Mouse (Mus musculus) embryo, embryonic 10 days (tissue): ENCODE measurements at regions not wholly inside any gene's neighbourhood (a gene's known extent, or its start where the extent isn't known, plus 50 kb on each side); places are given as distances from the start of the nearest gene placed in this dataset.
"Not testable (repeated sequence)": the region's sequence is repeated elsewhere in the genome, so short reads cannot be mapped to it uniquely, and the experiment has no call there.

ENCODE experiments used
- DNase-seq: peaks from one replicate; pipeline ENCODE4 v3.0.0-alpha.2; 2015; ENCODE audit warnings: low spot score

- DNase-seq, result no peak
Measured at GRCm38 (mm10) chrX:92981141-92981540, 305.1 kb upstream of the Arx start.

- DNase-seq, result peak; percentile 14
Measured at GRCm38 (mm10) chrX:93002236-93002976, 283.8 kb upstream of the Arx start.

DNA sequence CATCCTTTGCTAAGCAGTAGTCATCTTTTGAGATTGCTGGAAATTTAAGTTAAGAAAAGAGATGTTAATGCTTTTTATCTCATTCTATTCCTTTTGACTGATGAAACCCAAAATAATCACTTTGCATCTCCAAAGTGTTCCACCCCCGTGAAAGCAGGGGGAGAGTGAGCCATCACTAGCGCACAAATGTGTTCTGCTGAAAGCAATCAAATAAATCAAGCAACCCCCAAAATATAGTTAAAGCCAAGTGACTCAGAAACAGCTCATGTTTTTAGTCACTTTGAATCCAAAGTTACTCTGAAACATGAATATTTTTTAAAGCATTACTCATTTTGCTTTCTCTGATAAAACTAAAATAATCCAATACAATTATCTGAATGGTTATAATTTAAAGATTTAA is 279.6 kb upstream of the Arx start:
- no peak for DNase-seq

DNA sequence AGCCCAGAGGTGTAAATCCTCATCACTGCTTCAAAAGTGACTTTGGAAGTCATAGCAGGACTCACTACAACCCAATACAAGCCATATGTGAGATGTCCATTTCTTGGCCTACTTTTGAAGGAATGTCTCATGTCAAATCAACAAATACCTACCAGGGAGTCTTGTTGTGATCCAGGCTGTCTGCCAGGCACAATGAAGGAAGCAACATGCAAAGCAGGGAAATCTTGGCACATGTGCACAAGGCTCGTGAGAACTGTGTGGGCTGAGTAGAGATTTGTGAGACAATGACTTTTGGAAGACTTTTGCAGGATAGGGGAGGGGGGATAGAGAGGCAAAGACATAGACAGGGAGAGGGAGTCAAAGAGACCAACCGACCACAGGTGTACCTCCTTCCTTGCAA is 274.7 kb upstream of the Arx start:
- no peak for DNase-seq

- no peak for DNase-seq
Measured at GRCm38 (mm10) chrX:93016391-93016790, 269.9 kb upstream of the Arx start.

DNA sequence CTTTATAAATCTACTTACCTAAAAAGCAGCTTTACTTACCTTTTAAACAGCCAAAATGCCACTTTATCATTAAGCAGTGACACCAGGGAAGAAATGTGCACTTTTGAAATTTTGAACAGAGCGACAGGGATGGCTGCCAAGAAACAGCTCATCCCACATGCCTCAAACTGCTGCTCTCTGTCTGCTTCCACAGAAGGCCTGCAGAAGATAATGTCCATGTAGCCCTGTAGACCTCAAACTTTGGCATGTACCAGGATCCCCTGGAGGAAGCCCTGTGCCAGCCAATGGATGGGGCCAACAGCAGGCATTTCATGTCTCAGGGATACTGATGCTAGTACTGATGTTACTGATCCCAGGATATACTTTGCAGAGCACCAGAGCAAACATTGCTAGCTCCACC is 245.1 kb upstream of the Arx start:
- no peak for DNase-seq

DNA sequence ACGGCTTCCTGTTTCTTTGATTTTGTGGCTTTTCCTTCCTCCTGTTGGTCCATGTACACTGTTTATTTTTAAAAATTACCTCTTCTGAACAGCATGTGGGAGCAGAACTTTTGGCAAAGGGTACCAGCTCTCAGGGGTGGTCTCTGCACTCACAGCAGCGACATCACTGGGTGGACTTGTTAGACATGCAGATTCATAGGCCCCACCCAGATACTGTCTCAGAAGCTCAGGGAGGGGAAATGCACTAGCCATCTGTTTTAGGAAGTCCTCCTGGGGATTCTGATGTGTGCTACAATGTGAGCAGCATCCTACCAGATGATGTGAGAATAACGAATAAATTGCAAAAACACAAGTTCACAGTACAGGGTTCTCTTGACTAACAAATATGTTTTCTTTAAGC is 243.5 kb upstream of the Arx start:
- DNase-seq, result no peak

DNA sequence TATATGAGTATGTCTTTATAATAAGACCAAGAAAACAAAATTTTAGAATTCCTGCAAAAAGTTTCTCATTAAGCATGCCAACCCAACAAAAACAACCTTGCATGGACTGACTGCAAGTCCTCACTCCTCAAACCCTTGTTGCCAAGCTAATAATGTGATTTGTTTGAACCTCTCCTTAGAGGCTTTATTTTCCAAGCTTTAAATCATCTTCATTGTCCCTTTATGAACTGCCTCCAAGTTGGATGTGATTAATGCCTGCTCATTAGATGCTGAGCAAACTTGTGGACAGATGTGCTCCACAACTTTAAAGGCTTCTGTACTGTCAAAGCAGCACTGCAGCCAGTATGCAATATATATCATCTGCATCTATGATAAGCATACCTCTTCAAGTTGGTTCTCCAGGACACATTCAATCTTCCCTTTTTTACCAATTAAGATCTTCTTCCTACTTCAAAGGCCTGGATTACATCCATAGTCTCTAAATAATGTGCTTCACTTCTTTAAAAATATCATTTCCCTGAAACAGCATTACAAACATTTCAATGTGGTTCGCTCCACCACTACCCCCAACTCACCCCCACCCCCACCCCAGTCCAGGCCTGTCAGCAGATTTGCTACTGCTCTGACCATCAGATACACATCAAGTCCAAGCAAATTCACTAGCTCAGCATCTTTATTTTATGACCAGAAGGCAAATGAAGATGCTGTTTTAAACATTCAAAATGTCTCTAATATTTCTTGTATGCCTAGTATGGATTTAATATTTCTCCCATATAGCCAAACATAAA is 237.1 kb upstream of the Arx start:
- DNase-seq, result no peak

GRCm38 (mm10) chrX:93049755-93050143 is 236.5 kb upstream of the Arx start:
- DNase-seq, result no peak

DNA sequence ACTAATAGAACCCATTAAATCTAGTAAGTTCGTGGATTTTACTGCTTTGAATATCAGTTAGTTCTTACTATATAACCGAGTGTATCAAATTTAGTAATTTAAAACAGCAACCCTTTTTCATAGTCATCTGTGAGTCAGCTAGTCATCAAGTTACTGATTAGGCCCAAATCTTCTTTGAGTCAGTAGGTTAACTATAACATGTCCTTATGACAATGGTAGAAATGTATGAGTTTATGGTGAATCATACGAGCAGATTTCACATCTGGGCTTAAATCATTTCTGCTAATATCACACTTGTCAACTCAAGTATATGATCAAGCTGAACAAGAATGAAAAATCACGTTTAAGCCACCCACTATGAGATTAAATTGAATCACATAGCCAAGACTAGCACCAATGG is 226.7 kb upstream of the Arx start:
- no peak for DNase-seq

DNA sequence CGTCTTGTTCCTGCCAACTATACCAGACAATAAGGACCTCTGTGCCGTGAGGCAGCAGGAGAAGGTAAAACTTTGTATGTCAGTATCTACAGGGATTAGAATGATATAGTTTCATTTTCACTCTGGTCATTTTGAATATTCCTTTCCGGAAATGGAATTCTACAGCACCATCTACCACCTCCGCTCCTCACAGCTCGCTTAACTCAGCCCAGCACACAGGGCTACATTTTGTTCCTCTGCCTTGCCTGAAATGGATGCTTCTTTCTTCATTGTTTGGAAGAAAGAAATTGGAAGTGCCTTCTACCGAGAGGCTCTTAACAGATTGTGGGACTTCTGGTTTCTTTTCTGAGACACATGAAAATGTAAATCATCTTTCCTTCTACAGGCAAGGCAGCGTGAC is 217.4 kb upstream of the Arx start:
- DNase-seq, result no peak

- peak; percentile 85 for DNase-seq
Measured at GRCm38 (mm10) chrX:93069569-93070289, 216.5 kb upstream of the Arx start.

DNA sequence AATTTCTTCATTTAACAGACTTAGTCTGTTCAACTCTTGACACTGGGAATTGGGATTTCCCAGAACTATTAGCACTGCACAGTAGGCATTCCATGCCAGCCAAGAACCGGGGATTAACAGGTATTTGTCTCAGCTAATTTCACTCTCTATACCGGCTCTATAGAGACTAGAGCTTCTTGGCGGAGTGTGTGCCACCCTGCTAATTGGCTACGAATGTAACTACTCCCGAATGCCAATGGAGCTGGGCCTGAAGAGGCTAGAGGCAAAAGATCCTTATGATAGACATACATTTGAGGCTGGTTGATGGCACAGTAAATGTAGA is 216.0 kb upstream of the Arx start:
- no peak for DNase-seq

- peak; percentile 5 for DNase-seq
Measured at GRCm38 (mm10) chrX:93088976-93089375, 197.3 kb upstream of the Arx start.

DNA sequence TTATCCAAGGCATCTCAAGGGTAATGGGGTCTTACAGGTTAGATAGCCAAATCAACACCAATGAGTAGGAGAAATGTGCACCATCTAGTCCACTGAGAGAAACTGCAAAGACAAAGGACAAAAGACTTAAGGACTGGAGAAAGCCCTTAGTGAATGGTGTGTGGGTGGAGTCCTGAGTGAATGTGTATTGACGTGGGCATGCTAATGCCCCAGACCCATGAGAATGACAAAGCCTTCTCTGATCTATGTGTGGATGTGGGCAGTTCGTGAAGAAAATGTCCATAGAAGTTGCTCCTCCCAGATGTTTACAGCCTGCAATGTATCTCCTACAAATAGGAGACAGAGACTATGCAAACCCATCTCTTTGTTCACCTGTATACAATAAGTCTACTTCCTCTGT is 188.7 kb upstream of the Arx start:
- DNase-seq, result no peak

- DNase-seq, result no peak
Measured at GRCm38 (mm10) chrX:93107930-93108567, 178.2 kb upstream of the Arx start.

GRCm38 (mm10) chrX:93154367-93154766 is 131.9 kb upstream of the Arx start:
- not testable (repeated sequence) for DNase-seq

DNA sequence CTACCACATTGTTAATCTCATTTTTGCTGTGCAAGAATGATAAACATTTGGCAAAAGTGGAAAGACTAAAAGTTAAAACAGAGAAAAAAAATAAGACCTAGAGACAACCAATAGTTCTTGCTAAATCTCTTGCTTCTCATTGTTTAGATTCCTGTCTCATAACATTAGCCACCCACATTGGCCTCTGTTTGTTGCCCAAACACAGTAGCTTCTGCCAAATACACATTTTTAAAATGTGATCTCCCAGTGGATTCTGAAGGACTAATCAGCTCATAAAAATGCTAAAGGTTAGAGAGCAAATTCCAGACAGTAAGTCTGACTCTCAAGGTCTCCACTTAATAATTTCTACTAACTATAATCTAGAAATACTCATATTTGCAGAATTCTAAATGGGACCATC is 127.1 kb upstream of the Arx start:
- DNase-seq, result no peak

DNA sequence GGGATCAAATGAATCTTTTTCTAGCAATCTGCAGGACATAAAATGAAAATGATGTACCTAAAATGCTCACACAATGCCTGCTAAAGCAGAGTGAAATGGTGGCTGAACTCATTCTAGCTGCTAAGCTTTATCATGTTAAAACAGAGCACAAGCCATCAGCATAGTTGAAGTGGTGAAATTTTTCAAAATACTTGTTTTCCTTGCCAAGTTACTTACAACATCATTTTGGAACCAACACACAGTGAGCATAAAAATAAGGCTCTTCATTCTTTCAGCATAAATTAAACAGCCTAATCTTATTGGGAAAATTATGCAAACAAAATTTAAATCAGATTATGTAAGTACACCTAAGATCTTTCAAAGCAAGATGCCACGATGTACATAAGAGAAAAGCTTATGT is 125.3 kb upstream of the Arx start:
- DNase-seq, result no peak
